Mouse (Mus musculus) heart, embryonic 11.5 days (tissue): ENCODE results near the gene Dync1li1. TPM values are rescaled to one million over a fixed set of nuclear protein-coding genes. Genes with fewer than 3 reads are reported as not detected.

ENCODE experiments used
- ATAC-seq: fragments of 200-750 bp; cut with Nextera tagmentation; replicated peaks from 2 replicates; pipeline ENCODE4 v1.8.0; 2017; ENCODE audit warnings: moderate library complexity; ENCODE audit not compliant: insufficient number of reproducible peaks, low FRiP score, low TSS enrichment
- H3K27ac ChIP-seq: fragments of 300-500 bp; sonication (generic); 2 replicates; pipeline ENCODE4 v1.5.1; 2014; ENCODE audit warnings: mild to moderate bottlenecking, low read depth, low read length
- H3K27me3 ChIP-seq: fragments of 300-500 bp; sonication (generic); 2 replicates; pipeline ENCODE4 v1.6.1; 2014; ENCODE audit warnings: mild to moderate bottlenecking, low read length, mixed read lengths; ENCODE audit not compliant: control insufficient read depth, insufficient read depth
- H3K36me3 ChIP-seq: fragments of 300-500 bp; sonication (generic); 2 replicates; pipeline ENCODE4 v1.6.1; 2014; ENCODE audit warnings: mild to moderate bottlenecking, low read length, moderate library complexity, mixed read lengths; ENCODE audit not compliant: control insufficient read depth, insufficient read depth
- H3K4me1 ChIP-seq: fragments of 300-500 bp; sonication (generic); 2 replicates; pipeline ENCODE4 v1.6.1; 2014; ENCODE audit warnings: low read length; ENCODE audit not compliant: control insufficient read depth, insufficient read depth
- H3K4me2 ChIP-seq: fragments of 300-500 bp; sonication (generic); 2 replicates; pipeline ENCODE4 v1.6.1; 2014; ENCODE audit warnings: mild to moderate bottlenecking, moderate library complexity
- H3K4me3 ChIP-seq: fragments of 300-500 bp; sonication (generic); 2 replicates; pipeline ENCODE4 v1.5.1; 2014; ENCODE audit warnings: low read depth, low read length
- H3K9ac ChIP-seq: fragments of 300-500 bp; sonication (generic); 2 replicates; pipeline ENCODE4 v1.6.1; 2014; ENCODE audit warnings: mild to moderate bottlenecking, low read depth, low read length, moderate library complexity
- H3K9me3 ChIP-seq: fragments of 300-500 bp; sonication (generic); replicated peaks from 2 replicates; pipeline ENCODE4 v1.6.1; 2016; ENCODE audit warnings: low read length; ENCODE audit not compliant: control insufficient read depth
- WGBS: fragments of 180-500 bp; shearing (Covaris S2); extraction: QIAGEN DNeasy Blood & Tissue Kit; methylation state at CpG from one replicate; pipeline ENCODE4 v1.1.7; 2014; ENCODE audit not compliant: insufficient replicate concordance; 5-methylcytosine and 5-hydroxymethylcytosine counted together
- polyA plus RNA-seq: library from polyadenylated mRNA; unstranded; fragments of >200 nt; fragmentation: Nextera tagmentation; extraction: Ambion mirVana; gene quantifications from 2 replicates; pipeline ENCODE4 v1.2.1, GENCODE M21; 2014

The Dync1li1 gene
- polyA plus RNA-seq, 1 experiment from 2014 or later = 76.1 TPM

- Histone ChIP-seq H3K4me2 (no peak overlapping the region), H3K9ac (no peak overlapping the region; the same call in 1 of the 2 replicates), H3K4me1 (peaks cover 10% of the 10 kb centered on the region), H3K27me3 (no peaks in the 10 kb centered on the region), H3K27ac (no peak overlapping the region), H3K36me3 (peaks cover 9% of the 10 kb centered on the region), H3K4me3 (no peak overlapping the region), H3K9me3 (no peaks in the 10 kb centered on the region)
- WGBS = 50% methylated on average over 4 of the region's 4 CpGs
- ATAC-seq = no peak
These were observed 56.6 kb downstream of the Dync1li1 start for GRCm38 (mm10) chr9:114745163-114745562.

GRCm38 (mm10) chr9:114745654-114746053, 57.1 kb downstream of the Dync1li1 start:
- WGBS = 66% methylated on average over 4 of the region's 4 CpGs
- no peak for ATAC-seq

GRCm38 (mm10) chr9:114747012-114747411, 58.4 kb downstream of the Dync1li1 start:
- no peak overlapping the region for H3K27ac ChIP-seq
- no peak overlapping the region for H3K9ac ChIP-seq
- no peak overlapping the region for H3K4me2 ChIP-seq
- H3K9me3 ChIP-seq = no peaks in the 10 kb centered on the region
- 75% methylated on average over 10 of the region's 10 CpGs for WGBS
- no peak overlapping the region for H3K4me3 ChIP-seq
- no peaks in the 10 kb centered on the region for H3K27me3 ChIP-seq
- no peak for ATAC-seq
- peaks cover 9% of the 10 kb centered on the region for H3K36me3 ChIP-seq
- H3K4me1 ChIP-seq = peaks cover 10% of the 10 kb centered on the region

More at GRCm38 (mm10) chr9:114745654-114746053, 57.1 kb downstream of the Dync1li1 start:
- Histone ChIP-seq H3K27ac (no peak overlapping the region), H3K4me1 (peaks cover 10% of the 10 kb centered on the region), H3K9me3 (no peaks in the 10 kb centered on the region), H3K36me3 (peaks cover 9% of the 10 kb centered on the region), H3K9ac (no peak overlapping the region), H3K4me3 (no peak overlapping the region), H3K4me2 (no peak overlapping the region), H3K27me3 (no peaks in the 10 kb centered on the region)

- Histone ChIP-seq H3K4me2 (no peak overlapping the region), H3K36me3 (peaks cover 9% of the 10 kb centered on the region), H3K4me1 (peaks cover 10% of the 10 kb centered on the region), H3K9ac (no peak overlapping the region), H3K27me3 (no peaks in the 10 kb centered on the region), H3K27ac (no peak overlapping the region), H3K4me3 (no peak overlapping the region), H3K9me3 (no peaks in the 10 kb centered on the region)
- no peak for ATAC-seq
- WGBS = 73% methylated on average over 12 of the region's 12 CpGs
These were observed 58.9 kb downstream of the Dync1li1 start for GRCm38 (mm10) chr9:114747466-114747865.

GRCm38 (mm10) chr9:114751582-114751981, 63.0 kb downstream of the Dync1li1 start:
- ATAC-seq = no peak
- no peaks in the 10 kb centered on the region for H3K9me3 ChIP-seq
- H3K9ac ChIP-seq = no peak overlapping the region
- no peaks in the 10 kb centered on the region; the same call in 1 of the 2 replicates for H3K4me1 ChIP-seq
- no peaks in the 10 kb centered on the region for H3K27me3 ChIP-seq
- H3K36me3 ChIP-seq = peaks cover 6% of the 10 kb centered on the region
- no peak overlapping the region for H3K4me3 ChIP-seq
- H3K4me2 ChIP-seq = no peak overlapping the region
- 81% methylated on average over 3 of the region's 3 CpGs for WGBS
- no peak overlapping the region for H3K27ac ChIP-seq

GRCm38 (mm10) chr9:114752311-114752710, 63.7 kb downstream of the Dync1li1 start:
- no peak for ATAC-seq
- H3K4me3 ChIP-seq = no peak overlapping the region
- 67% methylated on average over 9 of the region's 9 CpGs for WGBS
- peak overlapping the region; percentile 89 for H3K4me2 ChIP-seq
- no peak overlapping the region for H3K9ac ChIP-seq
- no peaks in the 10 kb centered on the region for H3K9me3 ChIP-seq
- H3K27ac ChIP-seq = no peak overlapping the region
- no peaks in the 10 kb centered on the region for H3K27me3 ChIP-seq
- no peaks in the 10 kb centered on the region; the same call in 1 of the 2 replicates for H3K4me1 ChIP-seq
- H3K36me3 ChIP-seq = peaks cover 6% of the 10 kb centered on the region

- peak; percentile 88 for ATAC-seq
- H3K27me3 ChIP-seq = no peaks in the 10 kb centered on the region
- H3K9ac ChIP-seq = peak overlapping the region; percentile 73
- H3K27ac ChIP-seq = no peak overlapping the region
- 7% methylated on average over 35 of the region's 36 CpGs for WGBS
- H3K4me1 ChIP-seq = no peaks in the 10 kb centered on the region; the same call in 1 of the 2 replicates
- H3K4me3 ChIP-seq = peak overlapping the region; percentile 64
- peaks cover 2% of the 10 kb centered on the region for H3K36me3 ChIP-seq
- peak overlapping the region; percentile 89 for H3K4me2 ChIP-seq
- H3K9me3 ChIP-seq = no peaks in the 10 kb centered on the region
These were observed 64.4 kb downstream of the Dync1li1 start for GRCm38 (mm10) chr9:114752863-114753484.

- Histone ChIP-seq H3K27ac (no peak overlapping the region), H3K27me3 (no peaks in the 10 kb centered on the region), H3K9ac (no peak overlapping the region), H3K9me3 (no peaks in the 10 kb centered on the region), H3K4me2 (no peak overlapping the region), H3K36me3 (0 out of 2 replicates have a peak, but pooled peaks cover 3% of the 10 kb centered on the region), H3K4me3 (no peak overlapping the region), H3K4me1 (no peaks in the 10 kb centered on the region)
- 74% methylated on average over 7 of the region's 7 CpGs for WGBS
- no peak for ATAC-seq
These were observed 69.7 kb downstream of the Dync1li1 start for GRCm38 (mm10) chr9:114758272-114758671.

- Histone ChIP-seq H3K4me1 (no peaks in the 10 kb centered on the region), H3K36me3 (0 out of 2 replicates have a peak, but pooled peaks cover 3% of the 10 kb centered on the region), H3K9ac (no peak overlapping the region), H3K27me3 (no peaks in the 10 kb centered on the region), H3K4me3 (no peak overlapping the region), H3K9me3 (no peaks in the 10 kb centered on the region), H3K4me2 (no peak overlapping the region), H3K27ac (no peak overlapping the region)
- WGBS = 79% methylated on average over 5 of the region's 5 CpGs
- ATAC-seq = no peak
These were observed 70.2 kb downstream of the Dync1li1 start for GRCm38 (mm10) chr9:114758801-114759200.
